Mouse (Mus musculus): ENCODE measurements at regions not wholly inside any gene's neighbourhood (a gene's known extent, or its start where the extent isn't known, plus 50 kb on each side); places are given as distances from the start of the nearest gene placed in this dataset.

GRCm38 (mm10) chr14:31891500-31892185 is 61.2 kb upstream of the Ankrd28 start:
- Histone ChIP-seq H3K27ac (ENCODE audit: insufficient read depth, low read depth, low read length) (no peak overlapping the region), H3K4me3 (ENCODE audit: low read depth, low read length) (0 out of 2 replicates have a peak overlapping the region, but pooled peaks have one; percentile 20), H3K27me3 (ENCODE audit: control insufficient read depth, insufficient read depth, low read length) (no peaks in the 10 kb centered on the region), H3K36me3 (ENCODE audit: control insufficient read depth, insufficient read depth, low read length) (no peaks in the 10 kb centered on the region), H3K4me1 (ENCODE audit: control insufficient read depth, insufficient read depth, insufficient read length, low read length) (peaks cover 6% of the 10 kb centered on the region)
- TF ChIP-seq POLR2A (IDR thresholded peaks at IDR 0.05; ENCODE audit: low read depth, low read length) (no peak), CTCF (IDR thresholded peaks at IDR 0.05; ENCODE audit: extremely low read depth, insufficient read length, insufficient replicate concordance, low read depth, low read length) (no peak)
- 23% methylated on average over 16 of the region's 16 CpGs for WGBS

- H3K4me3 ChIP-seq (ENCODE audit: low read depth, low read length): no peak overlapping the region
- H3K36me3 ChIP-seq (ENCODE audit: control insufficient read depth, insufficient read depth, low read length): no peaks in the 10 kb centered on the region
- H3K4me1 ChIP-seq (ENCODE audit: control insufficient read depth, insufficient read depth, insufficient read length, low read length): peaks cover 6% of the 10 kb centered on the region
- no peaks in the 10 kb centered on the region for H3K27me3 ChIP-seq (ENCODE audit: control insufficient read depth, insufficient read depth, low read length)
- H3K27ac ChIP-seq (ENCODE audit: insufficient read depth, low read depth, low read length): no peak overlapping the region
- 27% methylated on average over 6 of the region's 6 CpGs for WGBS
- TF ChIP-seq POLR2A (IDR thresholded peaks at IDR 0.05; ENCODE audit: low read depth, low read length) (no peak), CTCF (IDR thresholded peaks at IDR 0.05; ENCODE audit: extremely low read depth, insufficient read length, insufficient replicate concordance, low read depth, low read length) (no peak)
Measured at GRCm38 (mm10) chr14:31892186-31892510, 61.7 kb upstream of the Ankrd28 start.

GRCm38 (mm10) chr14:31896500-31896899 is 66.0 kb upstream of the Ankrd28 start:
- TF ChIP-seq CTCF (IDR thresholded peaks at IDR 0.05; ENCODE audit: extremely low read depth, insufficient read length, insufficient replicate concordance, low read depth, low read length) (no peak), POLR2A (IDR thresholded peaks at IDR 0.05; ENCODE audit: low read depth, low read length) (no peak)
- no peaks in the 10 kb centered on the region for H3K36me3 ChIP-seq (ENCODE audit: control insufficient read depth, insufficient read depth, low read length)
- H3K4me3 ChIP-seq (ENCODE audit: low read depth, low read length): no peak overlapping the region
- WGBS: 45% methylated on average over 1 of the region's 1 CpGs
- no peaks in the 10 kb centered on the region for H3K27me3 ChIP-seq (ENCODE audit: control insufficient read depth, insufficient read depth, low read length)
- no peak overlapping the region for H3K27ac ChIP-seq (ENCODE audit: insufficient read depth, low read depth, low read length)
- peaks cover 5% of the 10 kb centered on the region for H3K4me1 ChIP-seq (ENCODE audit: control insufficient read depth, insufficient read depth, insufficient read length, low read length)

- TF ChIP-seq CTCF (IDR thresholded peaks at IDR 0.05; ENCODE audit: extremely low read depth, insufficient read length, insufficient replicate concordance, low read depth, low read length) (no peak), POLR2A (IDR thresholded peaks at IDR 0.05; ENCODE audit: low read depth, low read length) (no peak)
- Histone ChIP-seq H3K4me1 (ENCODE audit: control insufficient read depth, insufficient read depth, insufficient read length, low read length) (no peaks in the 10 kb centered on the region), H3K27ac (ENCODE audit: insufficient read depth, low read depth, low read length) (no peak overlapping the region), H3K27me3 (ENCODE audit: control insufficient read depth, insufficient read depth, low read length) (no peaks in the 10 kb centered on the region), H3K4me3 (ENCODE audit: low read depth, low read length) (no peak overlapping the region), H3K36me3 (ENCODE audit: control insufficient read depth, insufficient read depth, low read length) (no peaks in the 10 kb centered on the region)
- 77% methylated on average over 8 of the region's 8 CpGs for WGBS
Measured at GRCm38 (mm10) chr14:31899504-31899903, 69.1 kb upstream of the Ankrd28 start.

GRCm38 (mm10) chr14:31899906-31900305 is 69.5 kb upstream of the Ankrd28 start:
- Histone ChIP-seq H3K36me3 (ENCODE audit: control insufficient read depth, insufficient read depth, low read length) (no peaks in the 10 kb centered on the region), H3K27ac (ENCODE audit: insufficient read depth, low read depth, low read length) (no peak overlapping the region), H3K27me3 (ENCODE audit: control insufficient read depth, insufficient read depth, low read length) (no peaks in the 10 kb centered on the region), H3K4me3 (ENCODE audit: low read depth, low read length) (no peak overlapping the region), H3K4me1 (ENCODE audit: control insufficient read depth, insufficient read depth, insufficient read length, low read length) (no peaks in the 10 kb centered on the region)
- TF ChIP-seq CTCF (IDR thresholded peaks at IDR 0.05; ENCODE audit: extremely low read depth, insufficient read length, insufficient replicate concordance, low read depth, low read length) (no peak), POLR2A (IDR thresholded peaks at IDR 0.05; ENCODE audit: low read depth, low read length) (no peak)
- WGBS: 71% methylated on average over 4 of the region's 4 CpGs

GRCm38 (mm10) chr14:31901901-31902300 is 71.5 kb upstream of the Ankrd28 start:
- Histone ChIP-seq H3K27ac (ENCODE audit: insufficient read depth, low read depth, low read length) (no peak overlapping the region), H3K36me3 (ENCODE audit: control insufficient read depth, insufficient read depth, low read length) (no peaks in the 10 kb centered on the region), H3K27me3 (ENCODE audit: control insufficient read depth, insufficient read depth, low read length) (no peaks in the 10 kb centered on the region), H3K4me1 (ENCODE audit: control insufficient read depth, insufficient read depth, insufficient read length, low read length) (no peaks in the 10 kb centered on the region), H3K4me3 (ENCODE audit: low read depth, low read length) (no peak overlapping the region)
- TF ChIP-seq CTCF (IDR thresholded peaks at IDR 0.05; ENCODE audit: extremely low read depth, insufficient read length, insufficient replicate concordance, low read depth, low read length) (no peak), POLR2A (IDR thresholded peaks at IDR 0.05; ENCODE audit: low read depth, low read length) (no peak)
- WGBS: 31% methylated on average over 4 of the region's 4 CpGs

- WGBS: 66% methylated on average over 3 of the region's 3 CpGs
- Histone ChIP-seq H3K27me3 (ENCODE audit: control insufficient read depth, insufficient read depth, low read length) (no peaks in the 10 kb centered on the region), H3K36me3 (ENCODE audit: control insufficient read depth, insufficient read depth, low read length) (no peaks in the 10 kb centered on the region), H3K4me3 (ENCODE audit: low read depth, low read length) (no peak overlapping the region), H3K27ac (ENCODE audit: insufficient read depth, low read depth, low read length) (no peak overlapping the region), H3K4me1 (ENCODE audit: control insufficient read depth, insufficient read depth, insufficient read length, low read length) (no peaks in the 10 kb centered on the region)
- TF ChIP-seq POLR2A (IDR thresholded peaks at IDR 0.05; ENCODE audit: low read depth, low read length): no peak
- no peak for TF ChIP-seq CTCF (IDR thresholded peaks at IDR 0.05; ENCODE audit: extremely low read depth, insufficient read length, insufficient replicate concordance, low read depth, low read length)
Measured at GRCm38 (mm10) chr14:31903664-31904063, 73.2 kb upstream of the Ankrd28 start.
